Mouse (Mus musculus): ENCODE data around the gene Brd1.
A peak's percentile ranks its signal among the peaks of the same experiment; 100 is the strongest.

The Brd1 gene

DNA sequence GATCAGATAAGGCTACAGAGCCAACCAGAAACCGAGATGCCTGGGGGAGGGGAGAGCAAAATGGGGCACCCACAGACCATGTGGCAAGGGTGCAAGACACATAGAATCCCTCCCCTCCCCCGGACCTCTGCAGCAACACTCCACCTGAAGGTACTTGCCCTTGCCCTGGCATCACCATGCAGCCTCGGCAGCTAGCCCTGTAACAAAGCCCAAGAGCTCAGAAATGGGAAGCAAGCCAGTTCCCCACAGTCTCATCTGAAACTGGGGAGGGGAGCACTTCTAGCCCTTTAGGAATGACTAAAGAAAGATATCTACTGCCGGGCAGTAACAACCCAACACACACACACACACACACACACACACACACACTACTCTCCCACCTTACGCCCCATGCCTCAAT is 53.1 kb downstream of the Brd1 start:
- no peak for DNase-seq

DNA sequence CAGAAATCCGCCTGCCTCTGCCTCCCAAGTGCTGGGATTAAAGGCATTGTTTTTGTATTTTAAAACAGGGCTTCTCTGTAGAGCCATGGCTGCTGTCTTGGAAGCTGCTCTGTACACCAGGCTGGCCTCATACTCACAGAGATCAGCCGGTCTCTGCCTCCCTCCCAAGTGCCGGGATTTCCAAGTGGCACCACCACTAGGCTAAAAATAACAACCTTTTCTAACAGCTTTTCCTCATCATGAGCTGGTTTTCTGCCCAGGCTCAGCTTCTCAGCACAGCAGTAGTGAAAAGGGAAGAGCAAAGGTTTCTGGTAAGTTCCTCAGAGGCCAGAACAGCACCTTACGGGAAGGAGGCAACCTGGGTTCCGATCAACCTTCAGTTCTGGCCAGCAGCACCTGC is 56.5 kb downstream of the Brd1 start:
- peak; percentile 36 for DNase-seq

DNA sequence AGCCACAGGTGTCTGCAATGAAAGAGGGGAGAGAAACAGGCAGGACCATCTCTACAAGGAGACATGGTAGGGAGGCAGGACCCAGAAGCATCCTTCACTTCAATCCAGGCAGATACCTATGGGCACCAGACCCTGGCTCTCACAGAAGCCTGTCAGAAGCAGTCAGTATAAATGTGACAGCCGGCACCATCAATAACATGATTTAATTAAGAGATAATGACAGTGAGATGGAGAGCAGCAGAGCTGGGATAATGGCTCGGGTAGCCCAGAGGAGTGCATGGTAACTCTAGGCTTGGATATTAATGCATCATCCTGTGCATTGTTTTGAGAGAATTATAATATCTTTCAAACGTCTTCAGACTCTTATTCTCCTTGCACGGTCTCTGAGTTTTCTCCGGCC is 58.0 kb downstream of the Brd1 start:
- no peak for DNase-seq

DNA sequence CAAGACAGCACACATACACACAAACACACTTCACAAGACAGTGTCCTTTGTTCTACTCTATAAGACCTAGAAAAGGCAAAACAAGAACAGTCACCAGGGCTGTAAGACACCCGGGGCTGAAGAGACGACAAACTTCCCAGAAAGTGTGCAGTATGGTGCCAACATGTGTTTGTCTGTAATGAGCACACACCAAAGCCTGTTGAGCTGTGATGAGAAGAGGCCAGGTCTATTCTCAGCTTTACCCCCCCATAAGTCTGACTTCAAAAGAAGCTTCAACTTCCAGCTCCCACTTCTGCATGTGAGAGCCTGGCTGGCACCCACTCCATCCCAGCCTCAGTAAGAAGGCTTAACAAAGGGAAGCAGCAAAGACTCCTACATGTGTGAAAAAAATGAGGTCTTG is 65.3 kb downstream of the Brd1 start:
- no peak for DNase-seq

DNA sequence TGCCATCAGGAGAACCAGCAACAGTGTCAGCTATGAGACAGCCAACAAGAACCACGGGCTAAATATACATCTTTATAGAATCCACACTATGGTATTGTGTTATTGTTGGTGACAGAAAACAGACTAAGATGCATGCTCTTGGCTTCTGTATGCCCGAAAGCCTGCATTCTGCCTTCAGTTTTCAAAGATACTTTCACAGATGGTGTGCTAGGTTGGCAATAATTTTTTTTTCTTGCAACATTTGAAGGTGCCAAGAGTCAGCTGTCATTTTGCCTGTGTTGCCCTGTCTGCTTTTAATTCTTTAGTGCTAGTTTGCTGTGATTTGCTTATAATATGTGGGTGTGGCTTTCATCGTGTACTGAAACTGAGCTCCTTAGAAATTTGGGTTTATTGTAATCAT is 66.4 kb downstream of the Brd1 start:
- peak; percentile 24 for DNase-seq

DNA sequence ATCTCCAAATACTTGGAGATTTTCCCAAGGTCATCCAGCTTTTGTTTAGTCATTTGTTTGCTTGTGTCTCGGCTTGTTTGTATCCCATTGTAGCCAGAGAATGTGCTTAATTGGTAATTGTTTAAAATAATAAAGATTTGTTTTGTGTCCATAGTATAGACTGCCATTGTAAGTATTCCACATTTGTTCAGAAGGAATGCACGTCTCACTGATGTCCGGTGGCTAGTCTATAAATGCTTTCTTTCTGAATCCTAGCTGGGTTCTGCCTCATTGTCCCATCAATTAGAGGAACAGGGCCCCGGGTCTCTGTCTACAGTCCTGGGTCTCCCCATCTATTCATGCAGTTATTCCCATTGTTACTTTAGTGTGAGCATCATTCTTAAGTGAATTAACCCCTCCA is 68.2 kb downstream of the Brd1 start:
- no peak for DNase-seq

DNA sequence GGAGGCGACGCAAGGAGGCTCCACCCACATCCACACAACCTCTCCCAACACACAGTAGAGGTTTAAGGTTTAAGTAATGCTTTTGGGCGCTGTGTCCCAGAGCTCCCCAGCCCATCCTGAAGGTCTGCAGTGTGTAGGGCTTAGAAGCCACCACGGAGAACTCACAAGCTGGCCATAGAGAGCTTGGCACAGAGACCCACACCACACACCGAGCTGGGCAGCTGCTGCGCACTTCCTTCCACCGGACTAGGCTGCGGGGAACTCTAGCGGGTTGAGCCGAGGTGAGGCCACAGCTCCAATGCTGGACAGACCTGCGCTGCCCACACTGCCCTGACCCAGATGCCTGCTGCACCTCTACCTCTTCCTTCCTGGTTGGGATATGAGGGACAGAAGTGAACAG is 71.0 kb downstream of the Brd1 start:
- DNase-seq, result no peak

DNA sequence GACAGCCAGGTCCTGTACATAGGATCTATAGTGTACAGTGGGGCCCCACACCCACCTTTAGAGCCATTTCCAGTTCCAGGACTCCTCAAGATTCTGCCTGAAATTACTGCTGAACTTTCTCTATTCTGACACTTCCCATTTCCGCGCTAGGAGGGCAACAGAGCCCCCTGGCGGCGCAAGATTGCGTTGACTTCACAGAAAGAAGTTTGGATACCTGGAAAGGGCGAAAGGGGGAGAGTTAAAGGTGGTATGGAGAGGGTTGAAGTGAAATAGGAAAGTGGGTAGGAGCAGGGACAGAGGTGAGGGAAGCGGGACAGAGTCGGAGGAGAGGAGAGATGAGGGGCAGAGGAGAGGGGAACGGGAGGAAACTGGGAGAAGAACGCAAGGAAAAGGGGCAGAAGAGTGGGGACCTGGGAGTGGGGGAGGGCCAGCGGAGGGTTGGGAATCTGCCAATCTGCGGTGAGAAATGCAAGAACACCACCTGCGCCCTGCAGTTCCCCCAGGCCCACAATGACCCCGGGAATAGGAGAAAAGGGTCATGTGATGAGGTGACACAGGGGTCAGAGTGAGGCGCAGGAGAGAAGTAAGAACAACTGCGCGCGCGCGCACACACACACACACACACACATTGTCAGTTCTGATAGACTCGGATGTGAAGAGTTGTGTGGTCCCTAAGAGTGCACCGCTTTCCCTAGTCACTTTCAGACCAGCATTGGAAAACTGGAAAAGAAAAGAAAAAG is 71.8 kb downstream of the Brd1 start:
- DNase-seq, result no peak

DNA sequence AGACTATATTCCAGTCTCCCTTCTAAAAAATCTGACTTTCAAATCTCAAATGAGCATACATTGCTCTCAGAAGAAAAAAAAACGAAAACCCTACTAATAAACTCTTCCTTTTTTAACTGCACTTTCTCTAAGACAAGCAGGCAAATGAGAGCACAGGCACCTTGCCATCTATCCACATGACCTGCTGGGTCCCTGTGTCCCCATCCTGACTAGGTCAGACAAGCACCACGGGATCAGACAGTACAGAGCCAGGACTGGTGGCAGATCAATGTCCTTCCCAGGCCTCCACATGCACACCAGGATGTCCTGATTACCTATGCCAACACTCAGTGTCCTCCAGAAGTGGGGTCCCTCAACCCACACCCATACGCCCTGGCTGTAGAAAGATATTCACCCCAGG is 72.4 kb downstream of the Brd1 start:
- no peak for DNase-seq

DNA sequence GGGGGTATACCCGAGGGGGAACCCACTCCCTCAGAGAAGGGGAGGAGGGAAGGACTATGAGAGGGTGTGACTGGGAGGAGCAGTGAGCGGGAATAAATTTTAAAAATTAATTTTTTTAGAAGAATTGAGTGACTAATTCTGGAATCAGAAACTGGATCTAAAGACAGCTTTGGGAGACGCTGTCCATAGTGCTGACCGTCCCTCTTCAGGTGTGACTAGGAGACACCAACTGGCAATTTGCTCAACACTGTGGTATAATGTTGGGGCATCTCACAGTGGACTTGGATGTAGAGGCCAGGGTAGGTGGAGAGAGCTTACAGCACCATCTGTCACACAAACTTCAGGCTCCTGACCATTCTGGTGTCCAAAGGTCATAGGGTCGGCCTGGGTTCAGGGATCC is 82.0 kb downstream of the Brd1 start:
- DNase-seq, result no peak

DNA sequence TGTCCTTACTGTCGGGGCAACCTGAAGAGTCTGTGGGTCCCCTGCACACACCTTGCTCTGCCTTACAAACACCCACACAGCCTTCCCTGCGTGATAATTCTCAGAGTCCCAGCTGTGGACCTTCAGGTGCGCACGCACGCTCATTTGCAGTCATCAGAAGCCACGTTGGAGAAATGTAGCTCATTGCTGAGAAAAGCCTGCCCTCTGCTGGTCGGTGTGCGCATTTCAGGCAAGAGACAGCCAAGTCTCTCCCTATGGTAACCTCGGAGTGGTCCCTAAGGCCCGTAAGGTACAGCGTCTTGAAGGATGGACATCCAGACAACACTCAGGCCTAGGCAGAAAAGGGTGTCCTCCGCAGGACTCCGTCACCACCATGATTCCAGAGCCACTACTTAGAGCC is 83.0 kb downstream of the Brd1 start:
- DNase-seq, result peak; percentile 45
